Mouse (Mus musculus): Measurements from ENCODE around the gene Llgl2. TPM values are rescaled to one million over a fixed set of nuclear protein-coding genes. Genes with fewer than 3 reads are reported as not detected.

The Llgl2 gene
- polyA plus RNA-seq, 1 experiment, result 0.43 TPM

- no peak overlapping the region for H3K4me3 ChIP-seq
- H3K36me3 ChIP-seq (ENCODE audit: control insufficient read depth, insufficient read depth), result no peaks in the 10 kb centered on the region
- peaks cover 73% of the 10 kb centered on the region for H3K27me3 ChIP-seq (ENCODE audit: control insufficient read depth, insufficient read depth, insufficient read length)
- no peak for TF ChIP-seq E2F4 (IDR thresholded peaks at IDR 0.05; ENCODE audit: insufficient read depth)
- TF ChIP-seq MYOD1 (IDR thresholded peaks at IDR 0.05; ENCODE audit: control insufficient read depth in 1 of 3, insufficient read length in 2 of 3, low read depth in 2 of 3), result no peak
- no peak for TF ChIP-seq MYOG (IDR thresholded peaks at IDR 0.05; ENCODE audit: control insufficient read depth in 1 of 3, insufficient read depth in 1 of 3, insufficient read length in 2 of 3, low read depth in 2 of 3)
- TF ChIP-seq SRF (IDR thresholded peaks at IDR 0.05; ENCODE audit: control insufficient read depth, insufficient read length, low read depth), result no peak
- TF ChIP-seq POLR2A (IDR thresholded peaks at IDR 0.05; ENCODE audit: insufficient read length, low read depth), result no peak
- TF ChIP-seq CEBPB (IDR thresholded peaks at IDR 0.05; ENCODE audit: insufficient read depth, poor library complexity, severe bottlenecking), result no peak
- no peak for TF ChIP-seq USF1 (IDR thresholded peaks at IDR 0.05; ENCODE audit: low read depth)
- TF ChIP-seq MAX (IDR thresholded peaks at IDR 0.05; ENCODE audit: low read depth), result no peak
- TF ChIP-seq TCF12 (IDR thresholded peaks at IDR 0.05; ENCODE audit: insufficient read depth, poor library complexity, severe bottlenecking), result no peak
- TF ChIP-seq POLR2AphosphoS2 (IDR thresholded peaks at IDR 0.05; ENCODE audit: insufficient read length, low read depth), result no peak
- TF ChIP-seq REST (IDR thresholded peaks at IDR 0.05; ENCODE audit: insufficient read depth, insufficient read length), result no peak
- TF ChIP-seq TCF3 (IDR thresholded peaks at IDR 0.05; ENCODE audit: insufficient read length, low read depth), result no peak
- H3ac ChIP-seq (ENCODE audit: control insufficient read depth, insufficient read length), result no peak overlapping the region
- no peaks in the 10 kb centered on the region for H3K79me2 ChIP-seq (ENCODE audit: control insufficient read depth, insufficient read depth)
- no peak overlapping the region for H3K4me2 ChIP-seq (ENCODE audit: low read depth)
These were observed 59.4 kb downstream of the Llgl2 start for GRCm38 (mm10) chr11:115883251-115883650.

GRCm38 (mm10) chr11:115884361-115884760 is 60.5 kb downstream of the Llgl2 start:
- H3K4me2 ChIP-seq (ENCODE audit: low read depth), result no peak overlapping the region
- H3K79me2 ChIP-seq (ENCODE audit: control insufficient read depth, insufficient read depth), result no peaks in the 10 kb centered on the region
- H3ac ChIP-seq (ENCODE audit: control insufficient read depth, insufficient read length), result no peak overlapping the region
- no peaks in the 10 kb centered on the region for H3K36me3 ChIP-seq (ENCODE audit: control insufficient read depth, insufficient read depth)
- peaks cover 70% of the 10 kb centered on the region for H3K27me3 ChIP-seq (ENCODE audit: control insufficient read depth, insufficient read depth, insufficient read length)
- H3K4me3 ChIP-seq, result no peak overlapping the region
- TF ChIP-seq USF1 (IDR thresholded peaks at IDR 0.05; ENCODE audit: low read depth) (no peak), MYOG (IDR thresholded peaks at IDR 0.05; ENCODE audit: control insufficient read depth in 1 of 3, insufficient read depth in 1 of 3, insufficient read length in 2 of 3, low read depth in 2 of 3) (no peak), MAX (IDR thresholded peaks at IDR 0.05; ENCODE audit: low read depth) (no peak), CEBPB (IDR thresholded peaks at IDR 0.05; ENCODE audit: insufficient read depth, poor library complexity, severe bottlenecking) (no peak), TCF3 (IDR thresholded peaks at IDR 0.05; ENCODE audit: insufficient read length, low read depth) (no peak), TCF12 (IDR thresholded peaks at IDR 0.05; ENCODE audit: insufficient read depth, poor library complexity, severe bottlenecking) (no peak), POLR2A (IDR thresholded peaks at IDR 0.05; ENCODE audit: insufficient read length, low read depth) (no peak), REST (IDR thresholded peaks at IDR 0.05; ENCODE audit: insufficient read depth, insufficient read length) (no peak), SRF (IDR thresholded peaks at IDR 0.05; ENCODE audit: control insufficient read depth, insufficient read length, low read depth) (no peak), POLR2AphosphoS2 (IDR thresholded peaks at IDR 0.05; ENCODE audit: insufficient read length, low read depth) (no peak), MYOD1 (IDR thresholded peaks at IDR 0.05; ENCODE audit: control insufficient read depth in 1 of 3, insufficient read length in 2 of 3, low read depth in 2 of 3) (no peak), E2F4 (IDR thresholded peaks at IDR 0.05; ENCODE audit: insufficient read depth) (no peak)

DNA sequence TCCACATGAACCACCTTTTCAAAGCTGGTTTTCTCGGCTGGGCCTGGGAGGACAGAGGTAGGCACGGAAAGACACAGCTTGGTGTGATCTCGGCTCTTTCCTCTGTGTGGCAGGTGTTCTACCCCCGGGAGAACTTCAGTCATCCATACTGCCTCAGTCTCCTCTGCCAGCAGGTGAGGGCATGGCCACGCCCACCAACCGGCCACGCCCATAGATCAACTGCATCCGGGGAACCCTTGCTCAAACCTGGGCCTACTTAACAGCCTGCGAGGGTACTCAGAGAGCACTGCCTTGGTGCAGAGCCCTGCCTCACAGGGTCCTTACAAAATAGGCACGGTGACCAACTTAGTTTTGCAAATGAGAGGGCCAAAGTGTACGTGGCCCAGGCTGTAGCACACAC is 61.4 kb downstream of the Llgl2 start:
- Histone ChIP-seq H3K36me3 (ENCODE audit: control insufficient read depth, insufficient read depth) (no peaks in the 10 kb centered on the region), H3K4me2 (ENCODE audit: low read depth) (no peak overlapping the region), H3K79me2 (ENCODE audit: control insufficient read depth, insufficient read depth) (no peaks in the 10 kb centered on the region), H3ac (ENCODE audit: control insufficient read depth, insufficient read length) (no peak overlapping the region), H3K4me3 (no peak overlapping the region), H3K27me3 (ENCODE audit: control insufficient read depth, insufficient read depth, insufficient read length) (peaks cover 61% of the 10 kb centered on the region)
- no peak for TF ChIP-seq E2F4 (IDR thresholded peaks at IDR 0.05; ENCODE audit: insufficient read depth)
- no peak for TF ChIP-seq REST (IDR thresholded peaks at IDR 0.05; ENCODE audit: insufficient read depth, insufficient read length)
- TF ChIP-seq POLR2AphosphoS2 (IDR thresholded peaks at IDR 0.05; ENCODE audit: insufficient read length, low read depth), result no peak
- no peak for TF ChIP-seq USF1 (IDR thresholded peaks at IDR 0.05; ENCODE audit: low read depth)
- TF ChIP-seq POLR2A (IDR thresholded peaks at IDR 0.05; ENCODE audit: insufficient read length, low read depth), result no peak
- no peak for TF ChIP-seq TCF3 (IDR thresholded peaks at IDR 0.05; ENCODE audit: insufficient read length, low read depth)
- TF ChIP-seq MYOG (IDR thresholded peaks at IDR 0.05; ENCODE audit: control insufficient read depth in 1 of 3, insufficient read depth in 1 of 3, insufficient read length in 2 of 3, low read depth in 2 of 3), result no peak
- no peak for TF ChIP-seq TCF12 (IDR thresholded peaks at IDR 0.05; ENCODE audit: insufficient read depth, poor library complexity, severe bottlenecking)
- TF ChIP-seq CEBPB (IDR thresholded peaks at IDR 0.05; ENCODE audit: insufficient read depth, poor library complexity, severe bottlenecking), result no peak
- TF ChIP-seq MAX (IDR thresholded peaks at IDR 0.05; ENCODE audit: low read depth), result no peak
- no peak for TF ChIP-seq SRF (IDR thresholded peaks at IDR 0.05; ENCODE audit: control insufficient read depth, insufficient read length, low read depth)

GRCm38 (mm10) chr11:115886446-115886845 is 62.6 kb downstream of the Llgl2 start:
- H3K79me2 ChIP-seq (ENCODE audit: control insufficient read depth, insufficient read depth), result no peaks in the 10 kb centered on the region
- H3ac ChIP-seq (ENCODE audit: control insufficient read depth, insufficient read length), result no peak overlapping the region
- TF ChIP-seq USF1 (IDR thresholded peaks at IDR 0.05; ENCODE audit: low read depth) (no peak), MYOG (IDR thresholded peaks at IDR 0.05; ENCODE audit: control insufficient read depth in 1 of 3, insufficient read depth in 1 of 3, insufficient read length in 2 of 3, low read depth in 2 of 3) (peak in 1 of 3 experiments; percentile 15), POLR2AphosphoS2 (IDR thresholded peaks at IDR 0.05; ENCODE audit: insufficient read length, low read depth) (no peak)
- no peak overlapping the region for H3K4me3 ChIP-seq
- H3K36me3 ChIP-seq (ENCODE audit: control insufficient read depth, insufficient read depth), result no peaks in the 10 kb centered on the region
- H3K27me3 ChIP-seq (ENCODE audit: control insufficient read depth, insufficient read depth, insufficient read length), result peaks cover 64% of the 10 kb centered on the region
- H3K4me2 ChIP-seq (ENCODE audit: low read depth), result no peak overlapping the region

DNA sequence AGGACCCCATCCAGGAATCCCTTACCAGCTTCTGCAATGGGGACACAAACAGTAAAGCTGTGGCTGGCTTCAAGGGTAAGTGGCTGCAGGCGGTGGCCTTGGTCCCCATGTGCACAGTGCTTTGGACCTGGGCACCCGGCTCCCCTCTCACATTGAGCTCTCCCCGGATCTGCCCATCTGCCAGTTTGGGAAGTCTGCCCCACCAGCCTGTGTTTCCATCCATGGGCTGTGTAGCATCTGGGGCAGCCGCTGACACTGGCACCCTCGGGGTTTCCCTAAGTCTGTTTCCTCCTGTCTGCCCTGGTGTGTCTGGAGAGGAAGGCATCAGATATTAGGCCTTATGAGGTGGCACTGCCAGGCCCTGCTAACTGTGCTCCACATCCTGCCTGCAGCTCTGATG is 64.2 kb downstream of the Llgl2 start:
- peaks cover 51% of the 10 kb centered on the region for H3K27me3 ChIP-seq (ENCODE audit: control insufficient read depth, insufficient read depth, insufficient read length)
- H3K4me3 ChIP-seq, result no peak overlapping the region
- no peak overlapping the region for H3ac ChIP-seq (ENCODE audit: control insufficient read depth, insufficient read length)
- no peaks in the 10 kb centered on the region for H3K36me3 ChIP-seq (ENCODE audit: control insufficient read depth, insufficient read depth)
- H3K79me2 ChIP-seq (ENCODE audit: control insufficient read depth, insufficient read depth), result no peaks in the 10 kb centered on the region
- TF ChIP-seq MYOD1 (IDR thresholded peaks at IDR 0.05; ENCODE audit: control insufficient read depth in 1 of 3, insufficient read length in 2 of 3, low read depth in 2 of 3) (no peak), MYOG (IDR thresholded peaks at IDR 0.05; ENCODE audit: control insufficient read depth in 1 of 3, insufficient read depth in 1 of 3, insufficient read length in 2 of 3, low read depth in 2 of 3) (no peak), USF1 (IDR thresholded peaks at IDR 0.05; ENCODE audit: low read depth) (no peak), TCF12 (IDR thresholded peaks at IDR 0.05; ENCODE audit: insufficient read depth, poor library complexity, severe bottlenecking) (no peak), POLR2AphosphoS2 (IDR thresholded peaks at IDR 0.05; ENCODE audit: insufficient read length, low read depth) (no peak), POLR2A (IDR thresholded peaks at IDR 0.05; ENCODE audit: insufficient read length, low read depth) (no peak), TCF3 (IDR thresholded peaks at IDR 0.05; ENCODE audit: insufficient read length, low read depth) (no peak), CEBPB (IDR thresholded peaks at IDR 0.05; ENCODE audit: insufficient read depth, poor library complexity, severe bottlenecking) (no peak), SRF (IDR thresholded peaks at IDR 0.05; ENCODE audit: control insufficient read depth, insufficient read length, low read depth) (no peak), E2F4 (IDR thresholded peaks at IDR 0.05; ENCODE audit: insufficient read depth) (no peak), REST (IDR thresholded peaks at IDR 0.05; ENCODE audit: insufficient read depth, insufficient read length) (no peak), MAX (IDR thresholded peaks at IDR 0.05; ENCODE audit: low read depth) (no peak)
- no peak overlapping the region for H3K4me2 ChIP-seq (ENCODE audit: low read depth)
